Mouse (Mus musculus): ENCODE measurements around the gene 1520401A03Rik. TPM values are rescaled to one million over a fixed set of nuclear protein-coding genes. Genes with fewer than 3 reads are reported as not detected.
A peak's percentile ranks its signal among the peaks of the same experiment; 100 is the strongest.
"Not testable (repeated sequence)": the region's sequence is repeated elsewhere in the genome, so short reads cannot be mapped to it uniquely, and the experiment has no call there.

The 1520401A03Rik gene
- 0.06 TPM in 1 of 2 replicates, not detected in the other for polyA plus RNA-seq (2012)

DNA sequence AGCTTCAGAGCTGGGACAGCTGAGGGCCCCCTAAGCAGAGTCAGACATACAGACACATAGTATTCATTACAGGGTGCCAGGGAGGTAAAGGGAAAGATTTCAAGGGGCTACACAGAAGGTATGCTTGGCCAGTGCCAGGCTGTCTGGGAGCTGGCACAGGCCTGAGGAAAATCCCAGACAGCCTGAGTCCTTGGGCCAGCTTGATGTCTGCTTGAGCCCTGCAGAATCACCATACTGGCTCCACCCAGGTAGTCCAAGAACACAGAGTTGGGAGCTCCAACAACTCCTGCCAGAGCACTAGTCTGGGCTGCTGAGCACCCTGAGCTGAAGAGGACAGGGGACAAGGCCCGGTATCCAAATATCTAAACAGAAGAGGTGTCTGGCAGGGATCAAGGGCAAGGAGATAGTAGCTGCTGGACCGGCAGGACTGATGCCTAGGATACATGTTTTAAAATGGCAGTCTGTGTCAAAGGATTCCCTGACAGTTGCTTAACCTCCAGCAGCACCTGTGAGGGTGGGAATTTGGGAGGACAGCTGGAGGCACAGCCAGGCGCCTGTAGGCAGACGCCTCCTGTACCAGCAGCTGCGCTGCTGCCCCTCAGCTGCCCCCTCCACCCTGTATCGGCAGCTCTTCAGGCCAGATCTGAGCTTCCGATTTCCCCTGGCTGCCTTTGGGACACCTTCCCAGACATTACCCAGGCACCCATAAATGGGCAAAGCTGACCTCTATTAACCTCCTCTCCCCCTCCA is at the start of gene 1520401A03Rik:
Gene 1520401A03Rik, minus strand, starts transcription at position 408 of the 750 bp plus-strand sequence.
- Histone ChIP-seq H3K9me3 (ENCODE audit: control insufficient read depth, low read length) (no peaks in the 10 kb centered on the region), H3K27me3 (ENCODE audit: control insufficient read depth) (peaks cover 2% of the 10 kb centered on the region; the same call in 1 of the 2 replicates), H3K36me3 (ENCODE audit: control insufficient read depth) (no peaks in the 10 kb centered on the region), H3K4me3 (replicated peaks) (no peak within 1 kb of the TSS), H3K4me1 (ENCODE audit: control insufficient read depth) (peaks cover 23% of the 10 kb centered on the region)
- TF ChIP-seq TAL1 (IDR thresholded peaks at IDR 0.05; ENCODE audit: low read length) (no peak), GATA1 (IDR thresholded peaks at IDR 0.05; ENCODE audit: low read length) (no peak)

DNA sequence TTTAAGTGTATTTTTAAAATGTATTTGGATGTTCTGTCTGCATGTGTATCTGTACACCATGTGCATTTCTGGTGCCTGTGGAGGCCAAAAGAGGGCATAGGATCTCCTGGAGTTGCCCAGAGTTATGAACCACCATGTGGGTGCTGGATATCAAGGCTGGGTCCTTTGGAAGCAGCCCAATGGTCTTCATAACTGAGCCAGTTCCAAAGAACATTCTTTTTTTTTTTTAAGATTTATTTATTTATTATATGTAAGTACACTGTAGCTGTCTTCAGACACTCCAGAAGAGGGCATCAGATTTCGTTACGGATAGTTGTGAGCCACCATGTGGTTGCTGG is 49.6 kb upstream of the 1520401A03Rik start:
- not testable (repeated sequence) for H3K36me3 ChIP-seq (ENCODE audit: control insufficient read depth); H3K4me3 ChIP-seq (replicated peaks); H3K27me3 ChIP-seq (ENCODE audit: control insufficient read depth); H3K9me3 ChIP-seq (ENCODE audit: control insufficient read depth, low read length)
- peaks cover 18% of the 10 kb centered on the region for H3K4me1 ChIP-seq (ENCODE audit: control insufficient read depth)

DNA sequence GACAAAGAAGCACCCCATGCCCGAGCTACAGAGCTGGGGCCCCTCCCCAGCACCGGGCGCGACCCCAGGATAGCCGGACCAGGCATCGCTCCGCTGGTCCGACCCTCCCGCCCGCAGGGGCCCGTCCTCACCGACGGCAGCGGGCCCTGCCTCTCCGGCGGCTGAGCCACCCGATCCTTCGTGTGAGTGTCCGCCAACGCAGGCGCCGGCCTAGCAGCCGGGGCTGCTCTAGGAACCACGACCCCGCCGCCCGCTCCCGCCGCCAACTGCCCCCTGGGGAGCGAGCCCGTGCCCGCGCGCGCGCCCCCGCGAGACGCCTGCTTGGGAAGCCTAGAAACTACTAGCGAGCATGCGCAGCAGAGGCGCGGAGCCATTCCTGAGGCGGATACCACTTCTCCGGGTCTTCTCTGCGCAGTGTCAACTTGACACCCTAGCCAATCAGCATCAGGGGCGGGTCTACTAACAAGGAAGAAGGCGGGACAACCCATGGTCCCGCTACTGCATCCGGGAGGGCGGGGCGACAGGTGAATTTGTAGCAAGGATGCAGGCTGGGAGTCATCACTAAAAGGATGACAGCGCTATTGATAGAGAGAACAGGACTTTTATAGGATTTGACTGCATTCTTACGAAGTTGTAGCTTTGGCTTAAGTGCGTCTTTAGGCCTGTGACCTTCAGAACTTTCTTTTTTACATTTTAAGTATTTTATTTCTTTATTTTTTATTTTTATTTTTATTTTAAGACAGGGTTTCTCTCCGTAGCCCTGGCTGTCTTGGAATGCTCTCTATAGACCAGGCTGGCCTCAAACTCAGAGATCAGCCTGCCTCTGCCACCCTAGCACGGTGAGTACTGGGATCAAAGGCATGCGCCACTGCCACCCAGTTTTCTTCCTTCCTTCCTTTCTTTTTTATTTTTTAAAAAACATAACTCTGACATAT is 49.0 kb upstream of the 1520401A03Rik start, which contains the start of gene Flywch1:
Gene Flywch1, minus strand, starts transcription at position 319 of the 935 bp plus-strand sequence.
- Histone ChIP-seq H3K27me3 (ENCODE audit: control insufficient read depth) (peaks cover 8% of the 10 kb centered on the region), H3K36me3 (ENCODE audit: control insufficient read depth) (no peaks in the 10 kb centered on the region), H3K4me3 (replicated peaks) (peak within 1 kb of the TSS; percentile 94), H3K4me1 (ENCODE audit: control insufficient read depth) (peaks cover 18% of the 10 kb centered on the region), H3K9me3 (ENCODE audit: control insufficient read depth, low read length) (no peaks in the 10 kb centered on the region)
- TF ChIP-seq GATA1 (IDR thresholded peaks at IDR 0.05; ENCODE audit: low read length) (no peak), TAL1 (IDR thresholded peaks at IDR 0.05; ENCODE audit: low read length) (no peak)

DNA sequence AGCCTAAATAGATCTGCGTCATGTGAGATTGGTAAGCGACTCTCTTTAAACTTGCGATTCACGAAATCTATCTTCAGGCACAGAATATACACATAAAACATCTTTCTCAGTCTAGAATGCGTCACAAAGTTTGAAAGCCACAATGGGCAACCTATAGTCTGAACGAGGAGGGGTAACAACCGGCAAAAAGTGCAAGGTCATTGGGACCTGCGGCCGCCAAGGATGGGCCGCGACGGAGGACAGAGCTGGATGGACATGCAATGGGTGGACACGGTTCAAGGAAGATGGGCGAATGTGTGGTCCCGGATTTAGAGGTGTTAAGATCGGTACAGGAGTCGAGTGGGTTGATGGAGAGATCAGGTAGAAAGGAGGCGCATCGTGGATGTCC is 48.3 kb upstream of the 1520401A03Rik start:
- H3K4me3 ChIP-seq (replicated peaks), result peak overlapping the region; percentile 94
- no peaks in the 10 kb centered on the region for H3K36me3 ChIP-seq (ENCODE audit: control insufficient read depth)
- peaks cover 18% of the 10 kb centered on the region for H3K4me1 ChIP-seq (ENCODE audit: control insufficient read depth)
- H3K9me3 ChIP-seq (ENCODE audit: control insufficient read depth, low read length), result no peaks in the 10 kb centered on the region
- peaks cover 8% of the 10 kb centered on the region for H3K27me3 ChIP-seq (ENCODE audit: control insufficient read depth)
- TF ChIP-seq TAL1 (IDR thresholded peaks at IDR 0.05; ENCODE audit: low read length) (no peak), GATA1 (IDR thresholded peaks at IDR 0.05; ENCODE audit: low read length) (no peak)

DNA sequence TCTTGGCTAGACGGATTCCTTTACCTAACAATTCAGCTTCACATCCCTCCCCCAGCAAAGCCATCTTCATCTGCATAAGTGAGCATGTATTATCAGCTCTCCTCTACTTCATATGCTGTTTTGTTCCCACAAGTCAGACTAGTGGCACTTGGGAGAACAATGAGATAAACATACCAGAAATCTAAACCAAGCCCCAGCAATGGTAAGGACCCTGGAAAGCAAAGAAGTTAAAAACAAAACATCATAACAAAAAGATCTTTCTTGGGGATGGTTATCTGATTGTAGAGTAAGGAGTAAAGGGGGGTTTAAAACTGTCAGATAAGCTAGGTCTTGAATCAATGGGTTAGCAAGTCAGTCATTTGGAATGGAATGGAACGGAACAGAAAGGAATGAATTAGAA is 47.9 kb upstream of the 1520401A03Rik start:
- Histone ChIP-seq H3K27me3 (ENCODE audit: control insufficient read depth) (peaks cover 8% of the 10 kb centered on the region), H3K4me1 (ENCODE audit: control insufficient read depth) (peaks cover 18% of the 10 kb centered on the region), H3K9me3 (ENCODE audit: control insufficient read depth, low read length) (no peaks in the 10 kb centered on the region), H3K36me3 (ENCODE audit: control insufficient read depth) (no peaks in the 10 kb centered on the region), H3K4me3 (replicated peaks) (peak overlapping the region; percentile 94)
- TF ChIP-seq TAL1 (IDR thresholded peaks at IDR 0.05; ENCODE audit: low read length) (no peak), GATA1 (IDR thresholded peaks at IDR 0.05; ENCODE audit: low read length) (no peak)

DNA sequence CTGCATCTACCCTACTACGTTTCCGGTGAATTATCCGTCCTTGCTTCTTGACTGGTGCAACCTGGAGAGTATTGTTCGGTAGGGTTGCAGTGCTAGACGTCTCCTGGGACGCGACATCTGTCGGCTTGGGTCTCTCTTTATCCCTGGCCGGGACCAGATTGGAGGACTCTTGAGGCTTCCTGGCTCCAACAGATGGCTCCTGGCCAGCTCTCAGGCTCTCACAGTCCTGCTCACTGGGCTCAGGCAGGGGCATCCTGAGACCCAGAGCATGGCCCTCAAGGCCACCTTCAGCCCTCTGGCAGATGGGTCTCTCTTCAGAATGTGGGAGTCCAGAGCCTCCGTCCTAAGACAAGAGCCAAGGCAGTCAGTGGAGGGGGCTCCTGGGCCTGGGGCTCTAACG is 40.4 kb upstream of the 1520401A03Rik start:
- Histone ChIP-seq H3K27me3 (ENCODE audit: control insufficient read depth) (no peaks in the 10 kb centered on the region), H3K4me3 (replicated peaks) (no peak overlapping the region), H3K9me3 (ENCODE audit: control insufficient read depth, low read length) (peaks cover 2% of the 10 kb centered on the region; the same call in 1 of the 2 replicates), H3K36me3 (ENCODE audit: control insufficient read depth) (peaks cover 6% of the 10 kb centered on the region), H3K4me1 (ENCODE audit: control insufficient read depth) (no peaks in the 10 kb centered on the region)
- TF ChIP-seq TAL1 (IDR thresholded peaks at IDR 0.05; ENCODE audit: low read length) (no peak), GATA1 (IDR thresholded peaks at IDR 0.05; ENCODE audit: low read length) (no peak)

DNA sequence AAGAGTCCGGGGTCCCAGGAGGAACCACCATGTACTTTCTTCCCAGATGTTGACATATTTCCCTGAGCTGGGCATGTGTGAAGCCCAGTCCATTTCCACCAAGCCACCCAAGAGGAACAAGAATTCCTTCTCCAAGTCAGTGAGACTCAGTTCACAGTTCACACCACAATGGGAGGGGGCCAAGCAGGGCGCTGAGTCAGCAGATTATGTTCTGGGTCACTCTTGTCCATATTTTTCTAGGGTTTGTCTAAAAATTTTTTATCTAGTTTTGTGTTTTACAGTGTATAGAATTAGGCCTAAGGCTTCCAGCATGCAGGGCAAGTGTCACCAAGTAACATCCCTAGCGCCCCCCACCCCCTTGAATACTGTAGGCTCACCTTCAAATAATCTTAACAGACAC is 38.6 kb upstream of the 1520401A03Rik start:
- no peaks in the 10 kb centered on the region for H3K27me3 ChIP-seq (ENCODE audit: control insufficient read depth)
- no peaks in the 10 kb centered on the region for H3K4me1 ChIP-seq (ENCODE audit: control insufficient read depth)
- no peak overlapping the region for H3K4me3 ChIP-seq (replicated peaks)
- H3K36me3 ChIP-seq (ENCODE audit: control insufficient read depth), result peaks cover 10% of the 10 kb centered on the region
- TF ChIP-seq GATA1 (IDR thresholded peaks at IDR 0.05; ENCODE audit: low read length) (no peak), TAL1 (IDR thresholded peaks at IDR 0.05; ENCODE audit: low read length) (no peak)
- H3K9me3 ChIP-seq (ENCODE audit: control insufficient read depth, low read length), result peaks cover 2% of the 10 kb centered on the region; the same call in 1 of the 2 replicates

DNA sequence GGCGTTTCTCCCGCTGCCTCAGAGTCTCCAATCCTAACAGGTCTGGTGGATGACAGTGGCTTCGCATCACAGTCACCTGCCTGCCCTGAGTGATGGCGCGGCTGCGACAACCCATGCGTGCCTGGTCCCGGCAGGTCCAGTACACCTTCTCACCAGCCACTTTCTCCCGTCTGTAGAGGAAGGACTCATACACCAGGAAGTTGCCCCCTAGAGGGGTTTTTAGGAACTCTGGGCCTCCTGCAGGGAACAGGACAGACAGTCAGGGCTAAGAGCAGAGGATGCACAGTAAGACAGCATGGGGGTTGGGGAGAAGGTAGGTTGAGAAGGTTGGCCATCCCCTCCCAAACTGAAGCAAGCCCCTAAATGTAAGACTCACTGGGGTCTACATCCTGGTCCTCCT is 37.6 kb upstream of the 1520401A03Rik start:
- H3K27me3 ChIP-seq (ENCODE audit: control insufficient read depth), result no peaks in the 10 kb centered on the region
- H3K4me1 ChIP-seq (ENCODE audit: control insufficient read depth), result no peaks in the 10 kb centered on the region
- peaks cover 2% of the 10 kb centered on the region; the same call in 1 of the 2 replicates for H3K9me3 ChIP-seq (ENCODE audit: control insufficient read depth, low read length)
- no peak overlapping the region for H3K4me3 ChIP-seq (replicated peaks)
- H3K36me3 ChIP-seq (ENCODE audit: control insufficient read depth), result peaks cover 12% of the 10 kb centered on the region
- TF ChIP-seq GATA1 (IDR thresholded peaks at IDR 0.05; ENCODE audit: low read length) (no peak), TAL1 (IDR thresholded peaks at IDR 0.05; ENCODE audit: low read length) (no peak)

DNA sequence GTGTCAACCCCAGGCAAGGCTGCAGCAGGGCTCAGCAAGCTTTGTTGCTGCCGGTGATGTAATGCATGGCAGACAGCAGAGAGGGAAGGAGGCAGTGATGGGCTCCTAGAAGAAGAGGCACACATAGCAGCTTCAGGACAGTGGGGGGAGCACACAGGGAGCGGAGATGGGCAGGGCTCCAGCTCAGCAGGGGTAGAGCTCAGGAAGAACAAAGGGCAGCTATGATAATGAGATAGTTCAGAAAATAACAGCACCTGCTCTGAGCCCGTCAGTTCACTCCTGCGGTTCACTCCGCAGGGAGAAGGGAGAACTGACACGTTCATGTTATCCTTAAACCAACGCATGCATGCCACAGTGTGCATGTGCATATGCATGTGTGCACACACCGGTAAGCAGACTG is 36.2 kb upstream of the 1520401A03Rik start:
- no peak overlapping the region for H3K4me3 ChIP-seq (replicated peaks)
- H3K9me3 ChIP-seq (ENCODE audit: control insufficient read depth, low read length), result peaks cover 2% of the 10 kb centered on the region; the same call in 1 of the 2 replicates
- peaks cover 12% of the 10 kb centered on the region for H3K36me3 ChIP-seq (ENCODE audit: control insufficient read depth)
- H3K4me1 ChIP-seq (ENCODE audit: control insufficient read depth), result no peaks in the 10 kb centered on the region
- no peak for TF ChIP-seq GATA1 (IDR thresholded peaks at IDR 0.05; ENCODE audit: low read length)
- TF ChIP-seq TAL1 (IDR thresholded peaks at IDR 0.05; ENCODE audit: low read length), result no peak
- no peaks in the 10 kb centered on the region for H3K27me3 ChIP-seq (ENCODE audit: control insufficient read depth)
